Mouse (Mus musculus) ES-CJ7 (cell line): ENCODE measurements around the gene Vmn2r98.
"Not testable (repeated sequence)": the region's sequence is repeated elsewhere in the genome, so short reads cannot be mapped to it uniquely, and the experiment has no call there.

Experiments
- DNase-seq: peaks from one replicate; pipeline ENCODE4 v3.0.0; 2011; ENCODE audit warnings: low read depth, low spot score

The Vmn2r98 gene

DNA sequence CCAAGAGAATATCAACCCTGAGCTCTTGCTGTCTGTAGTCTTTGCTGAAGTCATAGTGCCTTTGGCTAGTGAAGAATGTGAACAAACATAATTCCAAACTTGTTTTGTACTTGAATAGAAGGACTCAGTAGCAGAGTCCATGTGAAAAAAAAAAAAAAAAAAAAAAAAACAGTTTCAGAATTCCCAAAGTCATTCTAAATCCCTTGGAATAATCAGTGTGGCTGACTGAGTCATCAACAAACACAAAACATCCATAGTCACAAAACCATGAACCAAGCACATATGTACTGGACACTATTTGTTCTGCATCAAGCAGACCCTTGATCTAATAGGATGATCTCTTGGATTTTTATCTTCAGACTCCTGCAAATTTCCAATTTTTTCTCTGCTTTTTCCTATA is at the start of gene Vmn2r98:
Gene Vmn2r98 (plus strand): TSS at position 301 of the 400 bp plus-strand sequence.
- DNase-seq: not testable (repeated sequence)

DNA sequence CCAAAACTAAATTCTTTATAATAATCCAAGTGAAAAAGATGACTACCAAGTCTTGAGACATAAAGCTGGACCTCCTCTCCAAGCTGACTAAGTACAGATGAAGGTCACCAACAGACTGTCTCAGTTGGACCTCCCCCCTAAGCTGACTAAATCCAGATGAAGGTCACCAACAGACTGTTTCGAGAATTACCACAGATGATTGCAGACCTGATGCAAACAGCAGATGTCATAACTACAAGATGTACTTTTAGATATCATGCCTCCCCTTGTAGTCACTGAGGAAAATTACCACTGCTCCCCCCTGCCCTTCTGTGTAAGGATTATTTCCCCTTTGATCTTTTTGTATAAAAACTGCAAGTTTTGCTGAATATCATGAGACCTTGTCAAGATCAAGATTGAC is 21.8 kb upstream of the Vmn2r98 start:
- DNase-seq: not testable (repeated sequence)

DNA sequence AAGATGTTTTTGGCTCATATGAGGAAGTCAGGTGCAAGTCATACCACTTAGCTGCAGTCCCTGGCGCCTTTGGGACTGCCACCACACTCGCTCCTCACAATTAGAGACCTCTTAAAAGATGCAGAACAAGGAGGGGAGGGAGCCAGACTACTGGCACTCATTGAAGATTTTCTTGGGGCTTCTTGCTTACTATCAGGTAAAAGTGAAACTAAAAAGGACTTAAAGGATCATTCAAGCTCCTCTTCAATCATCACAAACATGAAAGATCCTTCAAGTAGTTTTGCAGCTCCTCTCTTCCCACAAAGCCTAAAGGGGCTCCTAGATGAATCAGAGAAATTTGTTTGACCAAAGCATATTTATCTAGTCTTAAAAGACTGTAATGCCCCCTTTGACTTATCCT is 21.3 kb upstream of the Vmn2r98 start:
- no peak for DNase-seq

DNA sequence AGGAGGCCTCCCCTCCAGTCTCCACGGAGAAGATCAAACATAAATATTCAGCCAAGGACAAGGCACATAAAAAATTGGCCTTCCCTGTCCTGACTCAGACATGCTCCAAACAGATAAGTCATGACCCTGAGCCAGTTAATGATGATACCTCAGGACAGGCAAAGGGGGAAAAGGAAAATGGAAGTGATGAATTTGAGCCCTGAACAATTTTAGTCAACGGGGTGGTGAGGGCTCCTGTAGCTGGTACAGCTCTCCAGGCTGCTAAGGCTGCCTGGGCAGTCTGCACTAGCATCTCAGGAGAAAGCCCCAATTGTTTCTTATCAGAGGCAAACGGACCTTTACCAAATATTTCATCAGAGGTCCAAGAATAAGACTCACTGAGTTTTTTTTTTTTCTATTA is 20.5 kb upstream of the Vmn2r98 start:
- DNase-seq: no peak
